Mouse (Mus musculus) ES-E14 (cell line): ENCODE measurements around the gene Inpp5f.

Source experiments
- CHD2 ChIP-seq: IDR thresholded peaks from 2 replicates; pipeline ENCODE4 v1.6.1; 2014; ENCODE audit warnings: mild to moderate bottlenecking, low read depth, low read length, inconsistent platforms
- HCFC1 ChIP-seq: IDR thresholded peaks from 2 replicates; pipeline ENCODE4 v1.6.1; 2012; ENCODE audit warnings: low read length, inconsistent platforms, borderline replicate concordance; ENCODE audit not compliant: insufficient read depth
- ZC3H11A ChIP-seq: IDR thresholded peaks from 2 replicates; pipeline ENCODE4 v1.6.1; 2012; ENCODE audit warnings: low read depth, mild to moderate bottlenecking, inconsistent platforms, low read length, borderline replicate concordance

DNA sequence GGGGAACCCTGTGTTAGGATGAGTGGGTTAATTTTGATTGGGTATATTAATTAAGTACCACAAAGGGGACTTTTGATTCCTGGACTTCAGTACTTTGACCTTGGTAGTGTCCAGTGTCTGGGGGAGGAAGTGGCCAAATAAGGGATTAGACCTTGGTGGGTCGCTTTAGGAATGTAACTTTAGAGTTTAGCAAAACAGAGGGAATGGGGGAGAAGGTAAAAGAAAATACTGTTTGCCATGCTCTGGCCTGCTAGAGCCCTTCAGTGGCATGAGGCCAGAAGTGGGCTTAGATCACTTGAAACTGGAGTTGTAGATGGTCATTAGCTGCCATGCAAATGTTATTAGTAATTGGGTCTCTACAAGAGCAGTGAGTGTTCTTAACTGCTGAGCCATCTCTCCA, 45.8 kb downstream of the Inpp5f start:
- TF ChIP-seq CHD2 (no peak), ZC3H11A (no peak), HCFC1 (no peak)
